Mouse (Mus musculus) intestine, embryonic 16.5 days (tissue): ENCODE measurements at regions not wholly inside any gene's neighbourhood (a gene's known extent, or its start where the extent isn't known, plus 50 kb on each side); places are given as distances from the start of the nearest gene placed in this dataset.

Experiments used
- ATAC-seq: fragments of 200-750 bp; cut with Nextera tagmentation; 2 replicates; pipeline ENCODE4 v1.8.0; 2017; ENCODE audit warnings: moderate TSS enrichment, moderate library complexity
- H3K27ac ChIP-seq: fragments of 300-500 bp; sonication (generic); 2 replicates; pipeline ENCODE4 v1.5.1; 2014; ENCODE audit warnings: mild to moderate bottlenecking, low read length
- H3K27me3 ChIP-seq: fragments of 300-500 bp; sonication (generic); replicated peaks from 2 replicates; pipeline ENCODE4 v1.6.1; 2014; ENCODE audit warnings: low read length, control low read depth, mixed read lengths; ENCODE audit not compliant: control insufficient read depth, insufficient read depth
- H3K36me3 ChIP-seq: fragments of 300-500 bp; sonication (generic); 2 replicates; pipeline ENCODE4 v1.6.1; 2014; ENCODE audit warnings: low read length, control low read depth; ENCODE audit not compliant: control insufficient read depth, insufficient read depth
- H3K4me1 ChIP-seq: fragments of 300-500 bp; sonication (generic); 2 replicates; pipeline ENCODE4 v1.6.1; 2014; ENCODE audit warnings: low read length, control low read depth, mixed read lengths; ENCODE audit not compliant: control insufficient read depth, insufficient read depth
- H3K4me2 ChIP-seq: fragments of 300-500 bp; sonication (generic); 2 replicates; pipeline ENCODE4 v1.6.1; 2014; ENCODE audit warnings: low read depth, low read length, control low read depth
- H3K4me3 ChIP-seq: fragments of 300-500 bp; sonication (generic); 2 replicates; pipeline ENCODE4 v1.5.1; 2014; ENCODE audit warnings: mild to moderate bottlenecking, low read length
- H3K9ac ChIP-seq: fragments of 300-500 bp; sonication (generic); 2 replicates; pipeline ENCODE4 v1.6.1; 2014; ENCODE audit warnings: low read depth, low read length
- H3K9me3 ChIP-seq: fragments of 300-500 bp; sonication (generic); 2 replicates; pipeline ENCODE4 v1.6.1; 2016; ENCODE audit warnings: low read length, control low read depth; ENCODE audit not compliant: control insufficient read depth
- whole genome bisulfite sequencing: fragments of 180-500 bp; shearing (Covaris S2); extraction: QIAGEN DNeasy Blood & Tissue Kit; methylation state at CpG from one replicate; pipeline ENCODE4 v1.1.7; 2014; 5-methylcytosine and 5-hydroxymethylcytosine counted together

GRCm38 (mm10) chr11:89247991-89248390 is 54.1 kb downstream of the Nog start:
- Histone ChIP-seq H3K27me3 (no peaks in the 10 kb centered on the region), H3K9ac (no peak overlapping the region), H3K27ac (no peak overlapping the region), H3K4me2 (no peak overlapping the region), H3K9me3 (no peaks in the 10 kb centered on the region), H3K4me1 (no peaks in the 10 kb centered on the region), H3K4me3 (no peak overlapping the region), H3K36me3 (no peaks in the 10 kb centered on the region)
- no peak for ATAC-seq
- WGBS: 91% methylated on average over 2 of the region's 2 CpGs

- 24% methylated on average over 3 of the region's 3 CpGs for WGBS
- H3K36me3 ChIP-seq: no peaks in the 10 kb centered on the region
- H3K27me3 ChIP-seq: no peaks in the 10 kb centered on the region
- H3K9me3 ChIP-seq: no peaks in the 10 kb centered on the region
- no peak overlapping the region for H3K27ac ChIP-seq
- no peak for ATAC-seq
- no peak overlapping the region for H3K9ac ChIP-seq
- H3K4me2 ChIP-seq: no peak overlapping the region
- 0 out of 2 replicates have a peak, but pooled peaks cover 4% of the 10 kb centered on the region for H3K4me1 ChIP-seq
- H3K4me3 ChIP-seq: no peak overlapping the region
Measured at GRCm38 (mm10) chr11:89243370-89243769, 58.8 kb downstream of the Nog start.

GRCm38 (mm10) chr11:89242130-89242529 is 60.0 kb downstream of the Nog start:
- no peaks in the 10 kb centered on the region for H3K9me3 ChIP-seq
- H3K27me3 ChIP-seq: no peaks in the 10 kb centered on the region
- no peaks in the 10 kb centered on the region for H3K36me3 ChIP-seq
- 0 out of 2 replicates have a peak, but pooled peaks cover 4% of the 10 kb centered on the region for H3K4me1 ChIP-seq
- no peak overlapping the region for H3K9ac ChIP-seq
- no peak for ATAC-seq
- no peak overlapping the region for H3K4me3 ChIP-seq
- 60% methylated on average over 2 of the region's 2 CpGs for WGBS
- H3K27ac ChIP-seq: no peak overlapping the region
- H3K4me2 ChIP-seq: no peak overlapping the region

GRCm38 (mm10) chr11:89239891-89240290 is 62.2 kb downstream of the Nog start:
- Histone ChIP-seq H3K9me3 (no peaks in the 10 kb centered on the region), H3K4me3 (no peak overlapping the region), H3K4me2 (no peak overlapping the region), H3K27me3 (no peaks in the 10 kb centered on the region), H3K36me3 (no peaks in the 10 kb centered on the region), H3K27ac (no peak overlapping the region), H3K9ac (no peak overlapping the region), H3K4me1 (0 out of 2 replicates have a peak, but pooled peaks cover 4% of the 10 kb centered on the region)
- no peak for ATAC-seq
- 31% methylated on average over 9 of the region's 9 CpGs for WGBS

GRCm38 (mm10) chr11:89236904-89237303 is 65.2 kb downstream of the Nog start:
- no peak overlapping the region for H3K9ac ChIP-seq
- no peak overlapping the region for H3K27ac ChIP-seq
- H3K4me1 ChIP-seq: 0 out of 2 replicates have a peak, but pooled peaks cover 4% of the 10 kb centered on the region
- no peak for ATAC-seq
- no peaks in the 10 kb centered on the region for H3K36me3 ChIP-seq
- H3K4me2 ChIP-seq: no peak overlapping the region
- H3K9me3 ChIP-seq: no peaks in the 10 kb centered on the region
- WGBS: 91% methylated on average over 3 of the region's 3 CpGs
- no peak overlapping the region for H3K4me3 ChIP-seq
- H3K27me3 ChIP-seq: no peaks in the 10 kb centered on the region

GRCm38 (mm10) chr11:89232884-89233480 is 69.2 kb downstream of the Nog start:
- Histone ChIP-seq H3K27me3 (no peaks in the 10 kb centered on the region), H3K4me3 (no peak overlapping the region), H3K4me1 (no peaks in the 10 kb centered on the region), H3K36me3 (no peaks in the 10 kb centered on the region), H3K9me3 (no peaks in the 10 kb centered on the region), H3K4me2 (no peak overlapping the region), H3K27ac (no peak overlapping the region), H3K9ac (no peak overlapping the region)
- no peak for ATAC-seq
- WGBS: 65% methylated on average over 9 of the region's 9 CpGs

- Histone ChIP-seq H3K4me3 (no peak overlapping the region), H3K27ac (no peak overlapping the region), H3K36me3 (no peaks in the 10 kb centered on the region), H3K9me3 (no peaks in the 10 kb centered on the region; the same call in 1 of the 2 replicates), H3K4me2 (no peak overlapping the region), H3K4me1 (no peaks in the 10 kb centered on the region), H3K27me3 (no peaks in the 10 kb centered on the region), H3K9ac (no peak overlapping the region)
- 57% methylated on average over 5 of the region's 5 CpGs for WGBS
- no peak for ATAC-seq
Measured at GRCm38 (mm10) chr11:89229726-89230125, 72.4 kb downstream of the Nog start.

- 85% methylated on average over 5 of the region's 5 CpGs for WGBS
Measured at GRCm38 (mm10) chr11:89213204-89213603, 88.9 kb downstream of the Nog start.

GRCm38 (mm10) chr11:89209531-89209950 is 92.6 kb downstream of the Nog start:
- Histone ChIP-seq H3K4me2 (no peak overlapping the region), H3K9ac (no peak overlapping the region), H3K27me3 (no peaks in the 10 kb centered on the region), H3K9me3 (no peaks in the 10 kb centered on the region), H3K4me1 (peaks cover 4% of the 10 kb centered on the region; the same call in 1 of the 2 replicates), H3K4me3 (no peak overlapping the region), H3K36me3 (no peaks in the 10 kb centered on the region), H3K27ac (no peak overlapping the region)
- no peak for ATAC-seq
- WGBS: 47% methylated on average over 11 of the region's 11 CpGs

More at GRCm38 (mm10) chr11:89213204-89213603, 88.9 kb downstream of the Nog start:
- Histone ChIP-seq H3K4me3 (no peak overlapping the region), H3K9ac (no peak overlapping the region), H3K4me2 (no peak overlapping the region), H3K36me3 (no peaks in the 10 kb centered on the region), H3K4me1 (peaks cover 4% of the 10 kb centered on the region; the same call in 1 of the 2 replicates), H3K9me3 (no peaks in the 10 kb centered on the region), H3K27ac (no peak overlapping the region), H3K27me3 (no peaks in the 10 kb centered on the region)
- ATAC-seq: no peak

GRCm38 (mm10) chr11:89209072-89209471 is 93.1 kb downstream of the Nog start:
- H3K4me2 ChIP-seq: no peak overlapping the region
- H3K27me3 ChIP-seq: no peaks in the 10 kb centered on the region
- no peaks in the 10 kb centered on the region for H3K9me3 ChIP-seq
- no peak overlapping the region for H3K27ac ChIP-seq
- H3K36me3 ChIP-seq: no peaks in the 10 kb centered on the region
- no peak for ATAC-seq
- no peak overlapping the region for H3K4me3 ChIP-seq
- 46% methylated on average over 6 of the region's 6 CpGs for WGBS
- H3K4me1 ChIP-seq: peaks cover 4% of the 10 kb centered on the region; the same call in 1 of the 2 replicates
- no peak overlapping the region for H3K9ac ChIP-seq
